Mouse (Mus musculus) cerebellum, postnatal 10 days (tissue): ENCODE measurements around the gene Unc119.

Experiments used
- DNase-seq, 2 experiments: peaks; one replicate each; pipeline ENCODE4 v3.0.0; 2021; ENCODE audit warnings: mixed read lengths in 2 of 2

The Unc119 gene

GRCm38 (mm10) chr11:78372610-78373009, 29.3 kb downstream of the Unc119 start:
- no peak for DNase-seq

GRCm38 (mm10) chr11:78374147-78374546, 30.9 kb downstream of the Unc119 start:
- no peak for DNase-seq

- no peak for DNase-seq
These were observed 34.4 kb downstream of the Unc119 start for GRCm38 (mm10) chr11:78377549-78378159.

- DNase-seq: peak; percentile 87
These were observed 37.1 kb downstream of the Unc119 start for GRCm38 (mm10) chr11:78380351-78380750.

GRCm38 (mm10) chr11:78380996-78381395, 37.7 kb downstream of the Unc119 start:
- DNase-seq: peak; percentile 61 to 62

GRCm38 (mm10) chr11:78382286-78382685, 39.0 kb downstream of the Unc119 start:
- DNase-seq: no peak

GRCm38 (mm10) chr11:78382701-78383100, 39.4 kb downstream of the Unc119 start:
- DNase-seq: no peak

- DNase-seq: no peak
These were observed 42.5 kb downstream of the Unc119 start for GRCm38 (mm10) chr11:78385776-78386175.

- DNase-seq: no peak
These were observed 43.3 kb downstream of the Unc119 start, which contains the start of gene Foxn1 for GRCm38 (mm10) chr11:78386508-78387043. Gene Foxn1, minus strand, starts transcription at chr11:78386558.

- DNase-seq: no peak
These were observed 49.4 kb downstream of the Unc119 start for GRCm38 (mm10) chr11:78392728-78393127.

- DNase-seq: no peak
These were observed 53.7 kb downstream of the Unc119 start for GRCm38 (mm10) chr11:78396950-78397349.

GRCm38 (mm10) chr11:78397397-78397796, 54.1 kb downstream of the Unc119 start:
- DNase-seq: peak; percentile 87 to 89

- peak; percentile 52 for DNase-seq
These were observed 54.9 kb downstream of the Unc119 start for GRCm38 (mm10) chr11:78398212-78398611.
